Comparison of ENCODE assay signal across 13 mouse cellular contexts in the genomic region with DNA sequence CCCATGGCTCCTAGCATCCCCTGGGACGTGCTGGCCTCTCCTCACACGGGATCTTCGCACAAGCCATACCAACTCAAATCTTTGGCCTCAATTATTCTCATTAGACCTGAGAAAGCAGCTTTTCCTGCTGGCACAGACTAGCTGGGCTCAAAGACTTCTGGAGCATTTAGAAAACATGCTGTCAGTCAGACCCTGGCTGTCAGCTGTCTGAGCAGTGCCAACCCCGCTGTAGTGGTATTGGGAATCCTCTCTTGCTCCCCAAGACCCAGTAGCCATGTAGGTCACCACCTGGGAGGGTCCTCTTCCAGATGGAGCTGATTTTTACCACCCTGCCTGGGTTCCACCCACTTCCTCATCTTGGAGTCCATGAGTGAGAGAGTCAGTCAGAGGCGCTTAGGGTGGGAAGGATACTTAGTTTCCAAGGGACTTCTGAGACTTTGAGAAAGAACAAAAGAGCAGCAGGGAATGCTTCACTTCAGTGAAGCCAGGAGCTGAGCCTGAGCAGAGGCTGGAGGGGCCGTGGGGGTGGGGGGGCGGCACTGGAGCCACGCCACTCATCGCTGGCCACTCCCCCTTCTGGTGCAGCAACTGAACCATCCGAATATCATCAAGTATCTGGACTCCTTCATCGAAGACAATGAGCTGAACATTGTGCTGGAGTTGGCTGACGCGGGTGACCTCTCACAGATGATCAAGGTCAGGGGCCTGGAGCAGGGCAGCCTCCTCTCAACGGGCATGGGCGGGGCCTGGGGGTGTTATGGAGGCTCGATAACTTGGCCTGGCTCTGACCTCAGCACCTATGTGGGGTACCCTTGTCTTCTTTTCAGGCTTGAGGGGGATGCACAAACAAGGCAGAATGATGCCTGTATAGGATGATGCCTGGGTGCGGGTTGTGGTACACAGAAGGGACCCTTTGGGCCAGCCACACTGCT. TPM values are rescaled to one million over a fixed set of nuclear protein-coding genes. Genes with fewer than 3 reads are reported as not detected.
DNase-seq lines count a peak whose midpoint lies in the region; ATAC-seq lines count a peak whose summit lies in the region.
"Had no signal": no experiment of that assay in that cellular context is flagged by ENCODE, and none has a peak within 500 bp of the region (broad histone marks: within the 10 kb centered on the region; RNA-seq: fewer than 3 reads in every experiment).

No protein-coding gene starts in this region.

- no peak for DNase-seq in heart, postnatal 10 days
- DNase-seq in adrenal gland, postnatal 25 days, result no peak
- DNase-seq in right cerebral cortex, postnatal 4 days, result no peak
- DNase-seq in layer of hippocampus, adult 9-11 months, result no peak
- DNase-seq: cerebellum, adult 9-10 months; gastrocnemius, postnatal 14 days; thymus, adult 18-20 months had no signal

- H3K27ac ChIP-seq in heart, embryonic 11.5 days (ENCODE audit: low read depth, low read length), result no peak overlapping the region
- no peak overlapping the region; the same call in 1 of the 2 replicates for H3K27ac ChIP-seq in midbrain, embryonic 12.5 days (replicated peaks)
- H3K27ac ChIP-seq in midbrain, embryonic 16.5 days (ENCODE audit: low read length), result no peak overlapping the region
- no peak overlapping the region for H3K27ac ChIP-seq in hindbrain, embryonic 15.5 days (replicated peaks)
- H3K27ac ChIP-seq: limb, embryonic 10.5 days had no signal

- no peaks in the 10 kb centered on the region for H3K27me3 ChIP-seq in heart, embryonic 11.5 days (ENCODE audit: control insufficient read depth, insufficient read depth, low read length)
- H3K27me3 ChIP-seq in midbrain, embryonic 12.5 days, result no peaks in the 10 kb centered on the region
- H3K27me3 ChIP-seq in midbrain, embryonic 16.5 days (ENCODE audit: control insufficient read depth, insufficient read depth, low read depth, low read length), result no peaks in the 10 kb centered on the region
- H3K27me3 ChIP-seq in hindbrain, embryonic 15.5 days, result no peaks in the 10 kb centered on the region

- 0 out of 2 replicates have a peak, but pooled peaks have one; percentile 18 for ATAC-seq in heart, embryonic 11.5 days (replicated peaks; ENCODE audit: insufficient number of reproducible peaks, low FRiP score, low TSS enrichment)
- ATAC-seq in midbrain, embryonic 12.5 days (ENCODE audit: low FRiP score, low read depth), result peak; percentile 34; the same call in 1 of the 2 replicates
- ATAC-seq in midbrain, embryonic 16.5 days, result no peak
- ATAC-seq in hindbrain, embryonic 15.5 days (ENCODE audit: low FRiP score, low read depth), result 0 out of 2 replicates have a peak, but pooled peaks have one; percentile 14

- intact Hi-C loops in heart, postnatal 10 days (cut with DNase I), result no loop called here

- H3K4me2 ChIP-seq in heart, embryonic 11.5 days, result no peak overlapping the region
- no peak overlapping the region for H3K4me2 ChIP-seq in midbrain, embryonic 12.5 days (replicated peaks)
- H3K4me2 ChIP-seq in midbrain, embryonic 16.5 days (ENCODE audit: low read length), result no peak overlapping the region
- H3K4me2 ChIP-seq in hindbrain, embryonic 15.5 days, result no peak overlapping the region

- H3K36me3 ChIP-seq in heart, embryonic 11.5 days (ENCODE audit: control insufficient read depth, insufficient read depth, low read length), result no peaks in the 10 kb centered on the region; the same call in 1 of the 2 replicates
- H3K36me3 ChIP-seq in midbrain, embryonic 12.5 days, result peaks cover 24% of the 10 kb centered on the region
- H3K36me3 ChIP-seq in midbrain, embryonic 16.5 days (ENCODE audit: control insufficient read depth, insufficient read depth, low read length), result 0 out of 2 replicates have a peak, but pooled peaks cover 2% of the 10 kb centered on the region
- H3K36me3 ChIP-seq in hindbrain, embryonic 15.5 days, result 0 out of 2 replicates have a peak, but pooled peaks cover 3% of the 10 kb centered on the region

- no peak overlapping the region for H3K4me3 ChIP-seq in heart, embryonic 11.5 days (ENCODE audit: low read depth, low read length)
- H3K4me3 ChIP-seq in midbrain, embryonic 12.5 days, result no peak overlapping the region
- H3K4me3 ChIP-seq in midbrain, embryonic 16.5 days (ENCODE audit: low read depth, low read length), result no peak overlapping the region
- H3K4me3 ChIP-seq in hindbrain, embryonic 15.5 days, result no peak overlapping the region
- H3K4me3 ChIP-seq: limb, embryonic 10.5 days; megakaryocyte, embryonic 14.5 days had no signal

- no peaks in the 10 kb centered on the region for H3K9me3 ChIP-seq in heart, embryonic 11.5 days (replicated peaks; ENCODE audit: control insufficient read depth, low read length)
- no peaks in the 10 kb centered on the region for H3K9me3 ChIP-seq in midbrain, embryonic 12.5 days
- no peaks in the 10 kb centered on the region for H3K9me3 ChIP-seq in midbrain, embryonic 16.5 days (replicated peaks; ENCODE audit: control insufficient read depth, low read length, poor library complexity, severe bottlenecking)
- no peaks in the 10 kb centered on the region for H3K9me3 ChIP-seq in hindbrain, embryonic 15.5 days
- H3K9me3 ChIP-seq: limb, embryonic 10.5 days; megakaryocyte, embryonic 14.5 days had no signal

- H3K4me1 ChIP-seq in heart, embryonic 11.5 days (ENCODE audit: control insufficient read depth, insufficient read depth, low read length), result no peaks in the 10 kb centered on the region
- peaks cover 11% of the 10 kb centered on the region for H3K4me1 ChIP-seq in midbrain, embryonic 12.5 days
- H3K4me1 ChIP-seq in midbrain, embryonic 16.5 days (ENCODE audit: control insufficient read depth, insufficient read depth, low read length), result no peaks in the 10 kb centered on the region; the same call in 1 of the 2 replicates
- H3K4me1 ChIP-seq in hindbrain, embryonic 15.5 days (replicated peaks), result peaks cover 2% of the 10 kb centered on the region; the same call in 1 of the 2 replicates
- H3K4me1 ChIP-seq: limb, embryonic 10.5 days; megakaryocyte, embryonic 14.5 days had no signal

- no peak overlapping the region for H3K9ac ChIP-seq in heart, embryonic 11.5 days (ENCODE audit: low read depth, low read length)
- no peak overlapping the region for H3K9ac ChIP-seq in midbrain, embryonic 12.5 days (replicated peaks)
- H3K9ac ChIP-seq in midbrain, embryonic 16.5 days (ENCODE audit: low read depth, low read length), result no peak overlapping the region
- no peak overlapping the region for H3K9ac ChIP-seq in hindbrain, embryonic 15.5 days

- 71% methylated on average over 17 of the region's 17 CpGs for WGBS in heart, embryonic 11.5 days (ENCODE audit: insufficient replicate concordance)
- WGBS in midbrain, embryonic 12.5 days, result 47% methylated on average over 17 of the region's 17 CpGs
- 34% methylated on average over 17 of the region's 17 CpGs for whole genome bisulfite sequencing in midbrain, embryonic 16.5 days
- WGBS in hindbrain, embryonic 15.5 days, result 45% methylated on average over 17 of the region's 17 CpGs

RNA-seq across cellular contexts. Expression of a gene that starts 49.1 kb away (rescaled TPM):
- 78.8 and 85.1 TPM in 2 replicates for polyA plus RNA-seq in heart, embryonic 11.5 days (2014; fragmentation: Nextera tagmentation; extraction: Ambion mirVana)
- 10 to 100 TPM; 10.6 to 15.2 TPM for total RNA-seq in heart, postnatal 10 days (2021)
- 82.6 and 96.0 TPM in 2 replicates for polyA plus RNA-seq in midbrain, embryonic 12.5 days (2016; fragmentation: Nextera tagmentation; extraction: Ambion mirVana)
- polyA plus RNA-seq in midbrain, embryonic 16.5 days (2015; fragmentation: Nextera tagmentation; extraction: Ambion mirVana), result 52.3 and 56.8 TPM in 2 replicates
- 67.5 and 71.6 TPM in 2 replicates for polyA plus RNA-seq in hindbrain, embryonic 15.5 days (2015; fragmentation: Nextera tagmentation; extraction: Ambion mirVana)
- total RNA-seq in adrenal gland, postnatal 25 days (2021), result 11.7 and 13.2 TPM in 2 replicates
